7 mouse cellular contexts compared by ENCODE assay signal in genomic region chr5:120164450-120164849, GRCm38 (mm10). TPM values are rescaled to one million over a fixed set of nuclear protein-coding genes. Genes with fewer than 3 reads are reported as not detected.
DNase-seq lines count a peak whose midpoint lies in the region; ATAC-seq and TF ChIP-seq lines count a peak whose summit lies in the region.

No protein-coding gene starts in this region.

- H3K36me3 ChIP-seq in stomach, postnatal 0 days (ENCODE audit: control insufficient read depth, insufficient read depth, low read length): no peaks in the 10 kb centered on the region

- H3K4me1 ChIP-seq in stomach, postnatal 0 days (replicated peaks; ENCODE audit: control insufficient read depth, insufficient read depth): no peaks in the 10 kb centered on the region

- no peaks in the 10 kb centered on the region for H3K27me3 ChIP-seq in stomach, postnatal 0 days (ENCODE audit: control insufficient read depth, insufficient read depth, low read length)

- peak; percentile 37 for DNase-seq in ovary, postnatal 36 days (ENCODE audit: low spot score)
- no peak for DNase-seq in ovary, postnatal 10 days (ENCODE audit: low spot score)
- peak; percentile 82 for DNase-seq in cerebellum, adult 8-10 months
- peak; percentile 71 for DNase-seq in heart, adult 8-10 months (ENCODE audit: low spot score)
- DNase-seq in left cerebral cortex, postnatal 4 days: peak; percentile 86
- no peak for DNase-seq in stomach, postnatal 0 days (ENCODE audit: low spot score)

- TF ChIP-seq EP300 in stomach, postnatal 0 days (optimal IDR thresholded peaks at IDR 0.05): no peak

- no peak for TF ChIP-seq CTCF in stomach, postnatal 0 days (IDR thresholded peaks at IDR 0.05; ENCODE audit: low read depth)

- H3K9me3 ChIP-seq in stomach, postnatal 0 days (ENCODE audit: control insufficient read depth, low read length): no peaks in the 10 kb centered on the region

- H3K4me3 ChIP-seq in stomach, postnatal 0 days (ENCODE audit: low read depth, low read length): no peak overlapping the region

- no peak overlapping the region for H3K27ac ChIP-seq in stomach, postnatal 0 days (replicated peaks)

- ATAC-seq in megakaryocyte, adult 5-6 weeks (ENCODE audit: poor library complexity, severe bottlenecking): no peak
- no peak for ATAC-seq in stomach, postnatal 0 days (ENCODE audit: low FRiP score, low TSS enrichment)

- intact Hi-C loops in left cerebral cortex, postnatal 4 days (cut with DNase I): no loop called here

- H3K4me2 ChIP-seq in stomach, postnatal 0 days (replicated peaks; ENCODE audit: low read depth): no peak overlapping the region

- 62% methylated on average over 11 of the region's 11 CpGs for WGBS in stomach, postnatal 0 days

- no peak overlapping the region for H3K9ac ChIP-seq in stomach, postnatal 0 days (ENCODE audit: low read length)

RNA-seq across cellular contexts. Expression of gene Rbm19, which starts 48.2 kb away (rescaled TPM):
- total RNA-seq in heart, adult 8-10 months (2022): 10 to 100 TPM; 18.9 to 25.9 (median 21.1) TPM
- 10 to 100 TPM; 28.7 to 29.0 TPM for total RNA-seq in left cerebral cortex, postnatal 4 days (2021)
- 6.5 and 7.1 TPM in 2 replicates for total RNA-seq in megakaryocyte, adult 5-6 weeks (2015)
- 11.7 and 12.4 TPM in 2 replicates for total RNA-seq in megakaryocyte, adult 5-6 weeks (2017)
- 9.4 and 10.8 TPM in 2 replicates for polyA plus RNA-seq in stomach, postnatal 0 days (2015; fragmentation: Nextera tagmentation; extraction: Ambion mirVana)

Comparison
In these comparisons a context has a peak if more than half of its experiments do, and no peak if none do; other contexts are left out.
1. DNase-seq: peak in ovary, postnatal 36 days (single experiment), cerebellum, adult 8-10 months (single experiment), heart, adult 8-10 months (single experiment) and left cerebral cortex, postnatal 4 days (single experiment); none in ovary, postnatal 10 days (single experiment) and stomach, postnatal 0 days (single experiment).